Mouse (Mus musculus): ENCODE measurements around the gene Wnt6.

Wnt6 gene

GRCm38 (mm10) chr1:74771845-74771930 is at the start of gene Wnt6:
Wnt6 (plus strand) TSS chr1:74771892.
- DNase-seq: no peak

GRCm38 (mm10) chr1:74723748-74724147 is 47.9 kb upstream of the Wnt6 start:
- no peak for DNase-seq

- no peak for DNase-seq
These were observed 45.6 kb upstream of the Wnt6 start for GRCm38 (mm10) chr1:74726114-74726513.

GRCm38 (mm10) chr1:74726674-74727073 is 45.0 kb upstream of the Wnt6 start:
- DNase-seq: no peak

GRCm38 (mm10) chr1:74728446-74728845 is 43.2 kb upstream of the Wnt6 start:
- DNase-seq: no peak

GRCm38 (mm10) chr1:74736977-74737376 is 34.7 kb upstream of the Wnt6 start:
- DNase-seq: no peak

GRCm38 (mm10) chr1:74737500-74737899 is 34.2 kb upstream of the Wnt6 start:
- DNase-seq: no peak

GRCm38 (mm10) chr1:74740846-74741245 is 30.8 kb upstream of the Wnt6 start:
- no peak for DNase-seq

GRCm38 (mm10) chr1:74747335-74747734 is 24.4 kb upstream of the Wnt6 start:
- DNase-seq: no peak

- DNase-seq: peak; percentile 47
These were observed 22.9 kb upstream of the Wnt6 start, which contains the start of gene Prkag3 for GRCm38 (mm10) chr1:74748643-74749271. Prkag3 (minus strand) TSS chr1:74749221.

- peak; percentile 76 for DNase-seq
These were observed 22.4 kb upstream of the Wnt6 start for GRCm38 (mm10) chr1:74749301-74749700.

- peak; percentile 74 for DNase-seq
These were observed 21.0 kb upstream of the Wnt6 start for GRCm38 (mm10) chr1:74750683-74751082.

GRCm38 (mm10) chr1:74752150-74752549 is 19.5 kb upstream of the Wnt6 start:
- no peak for DNase-seq

GRCm38 (mm10) chr1:74752833-74753232 is 18.9 kb upstream of the Wnt6 start:
- no peak for DNase-seq

GRCm38 (mm10) chr1:74753266-74753974 is 18.3 kb upstream of the Wnt6 start:
- no peak for DNase-seq

- DNase-seq: no peak
These were observed 17.4 kb upstream of the Wnt6 start for GRCm38 (mm10) chr1:74754175-74754785.

GRCm38 (mm10) chr1:74759773-74760172 is 11.9 kb upstream of the Wnt6 start:
- peak; percentile 69 for DNase-seq

- peak; percentile 79 for DNase-seq
These were observed 8.6 kb upstream of the Wnt6 start for GRCm38 (mm10) chr1:74763081-74763480.

GRCm38 (mm10) chr1:74770727-74771466 is 795 bp upstream of the Wnt6 start:
- no peak for DNase-seq

GRCm38 (mm10) chr1:74771467-74771844 is 236 bp upstream of the Wnt6 start:
- DNase-seq: no peak

GRCm38 (mm10) chr1:74771931-74772620 is 384 bp downstream of the Wnt6 start:
- peak; percentile 24 for DNase-seq

- peak; percentile 90 for DNase-seq
These were observed 1.4 kb downstream of the Wnt6 start for GRCm38 (mm10) chr1:74773136-74773535.

GRCm38 (mm10) chr1:74774062-74774461 is 2.4 kb downstream of the Wnt6 start:
- no peak for DNase-seq
